Mouse (Mus musculus): ENCODE measurements around the gene Vmn1r18. TPM values are rescaled to one million over a fixed set of nuclear protein-coding genes. Genes with fewer than 3 reads are reported as not detected.
"Not testable (repeated sequence)": the region's sequence is repeated elsewhere in the genome, so short reads cannot be mapped to it uniquely, and the experiment has no call there.

Gene Vmn1r18
- not detected for total RNA-seq (2022)

- DNase-seq (ENCODE audit: low spot score in 2 of 2): no peak
These were observed at the start of gene Vmn1r18 for GRCm38 (mm10) chr6:57395683-57396082. Gene Vmn1r18, minus strand, starts transcription at chr6:57395783.

- no peak for DNase-seq (ENCODE audit: low spot score in 2 of 2)
These were observed 35.6 kb upstream of the Vmn1r18 start for GRCm38 (mm10) chr6:57431196-57431595.

GRCm38 (mm10) chr6:57428630-57429029, 33.0 kb upstream of the Vmn1r18 start, which contains the start of gene Vmn1r20:
Gene Vmn1r20, plus strand, starts transcription at chr6:57428930.
- DNase-seq (ENCODE audit: low spot score in 2 of 2): no peak

- DNase-seq (ENCODE audit: low spot score in 2 of 2): not testable (repeated sequence)
These were observed 7.9 kb upstream of the Vmn1r18 start, which contains the start of gene Vmn1r19 for GRCm38 (mm10) chr6:57403480-57403879. Gene Vmn1r19, plus strand, starts transcription at chr6:57403780.

GRCm38 (mm10) chr6:57367496-57367895, 28.1 kb downstream of the Vmn1r18 start:
- DNase-seq (ENCODE audit: low spot score in 2 of 2): no peak

- DNase-seq (ENCODE audit: low spot score in 2 of 2): not testable (repeated sequence)
These were observed 29.7 kb downstream of the Vmn1r18 start for GRCm38 (mm10) chr6:57365866-57366265.

GRCm38 (mm10) chr6:57363627-57364026, 32.0 kb downstream of the Vmn1r18 start, which contains the start of gene Vmn1r17:
Gene Vmn1r17, minus strand, starts transcription at chr6:57363727.
- no peak for DNase-seq (ENCODE audit: low spot score in 2 of 2)

- no peak for DNase-seq (ENCODE audit: low spot score in 2 of 2)
These were observed 38.7 kb downstream of the Vmn1r18 start for GRCm38 (mm10) chr6:57356864-57357263.

GRCm38 (mm10) chr6:57329394-57329793, 66.2 kb downstream of the Vmn1r18 start, which contains the start of gene Vmn1r16:
Gene Vmn1r16, minus strand, starts transcription at chr6:57329494.
- DNase-seq (ENCODE audit: low spot score in 2 of 2): no peak

Other genes starting within 250 kb of the Vmn1r18 start
- gene Vmn1r12, start 238.9 kb downstream of the Vmn1r18 start, total RNA-seq (2022): not detected
- gene Vmn1r13, start 192.5 kb downstream of the Vmn1r18 start, total RNA-seq (2022): not detected
- not detected for gene Vmn1r14, start 164.1 kb downstream of the Vmn1r18 start, total RNA-seq (2022)
- gene Vmn1r15, start 137.8 kb downstream of the Vmn1r18 start, total RNA-seq (2022): not detected
- not detected for gene Vmn1r16, start 66.3 kb downstream of the Vmn1r18 start, total RNA-seq (2022)
- gene Vmn1r17, start 32.1 kb downstream of the Vmn1r18 start, total RNA-seq (2022): not detected
- gene Vmn1r19, start 8.0 kb upstream of the Vmn1r18 start, total RNA-seq (2022): not detected
- not detected for gene Vmn1r20, start 33.1 kb upstream of the Vmn1r18 start, total RNA-seq (2022)
- gene Ppm1k, start 139.7 kb upstream of the Vmn1r18 start, total RNA-seq (2022): 10 to 100 TPM; 11.5 to 21.2 (median 15.5) TPM
- gene Herc6, start 185.2 kb upstream of the Vmn1r18 start, total RNA-seq (2022): 1 to 10 TPM in 1 of 4 experiments, under 1 TPM in 3; 0.12 to 1.6 (median 0.61) TPM